Mouse (Mus musculus) G1E (cell line): ENCODE data around the gene Fam193b. TPM values are rescaled to one million over a fixed set of nuclear protein-coding genes. Genes with fewer than 3 reads are reported as not detected.
"Not testable (repeated sequence)": the region's sequence is repeated elsewhere in the genome, so short reads cannot be mapped to it uniquely, and the experiment has no call there.

ENCODE experiments used
- ATAC-seq: 2 replicates; pipeline ENCODE4 v1.8.0; 2016; ENCODE audit warnings: mild to moderate bottlenecking; ENCODE audit not compliant: insufficient number of reproducible peaks, poor library complexity, low FRiP score, severe bottlenecking; ENCODE audit errors: extremely low read depth
- DNase-seq: peaks from one replicate; pipeline ENCODE4 v3.0.0; 2012; ENCODE audit warnings: low spot score
- H3K27me3 ChIP-seq: 2 replicates; pipeline ENCODE4 v1.6.1; 2012; ENCODE audit warnings: mild to moderate bottlenecking, low read length, inconsistent platforms; ENCODE audit not compliant: insufficient read depth
- H3K36me3 ChIP-seq: replicated peaks from 2 replicates; pipeline ENCODE3; 2012; ENCODE audit warnings: mild to moderate bottlenecking, inconsistent platforms
- H3K4me1 ChIP-seq: 2 replicates; pipeline ENCODE4 v1.6.1; 2012; ENCODE audit warnings: low read depth, low read length, inconsistent platforms, mixed read lengths; ENCODE audit not compliant: insufficient read depth
- H3K4me3 ChIP-seq: 2 replicates; pipeline ENCODE4 v1.5.1; 2012; ENCODE audit warnings: low read depth, mild to moderate bottlenecking, inconsistent platforms, low read length, moderate library complexity, mixed read lengths
- H3K9me3 ChIP-seq: replicated peaks from 2 replicates; pipeline ENCODE4 v1.6.1; 2012; ENCODE audit warnings: inconsistent platforms
- CTCF ChIP-seq: IDR thresholded peaks from 2 replicates; pipeline ENCODE4 v1.5.1; 2012; ENCODE audit warnings: low read depth, low read length, inconsistent platforms, mixed read lengths
- GATA1 ChIP-seq: IDR thresholded peaks from 2 replicates; pipeline ENCODE4 v1.6.1; 2012; ENCODE audit warnings: borderline replicate concordance, low read length, inconsistent platforms, mixed read lengths
- GATA2 ChIP-seq: IDR thresholded peaks from 2 replicates; pipeline ENCODE4 v1.6.1; 2012; ENCODE audit warnings: low read depth, low read length, inconsistent platforms, borderline replicate concordance
- POLR2AphosphoS5 ChIP-seq: IDR thresholded peaks from 2 replicates; pipeline ENCODE4 v1.6.1; 2012; ENCODE audit warnings: low read depth, low read length, inconsistent platforms; ENCODE audit not compliant: insufficient replicate concordance
- TAL1 ChIP-seq: conservative IDR thresholded peaks from 2 replicates; pipeline ENCODE4 v1.6.1; 2012; ENCODE audit warnings: low read depth, low read length, inconsistent platforms, mixed read lengths
- polyA plus RNA-seq: library from polyadenylated mRNA; stranded (reverse); fragments of >175 nt; gene quantifications from 2 replicates; pipeline ENCODE4 v1.2.3, GENCODE M21; 2012
- total RNA-seq, 2 experiments: library from RNA; stranded (forward) in 1 of 2; stranded (reverse) in 1 of 2; fragments of 200-1000 nt in 1 of 2; fragments of >200 nt in 1 of 2; fragmentation: Nextera tagmentation in 1 of 2; gene quantifications; 2 replicates each; pipeline ENCODE4 v1.2.3; 2014 to 2017

Fam193b gene
- total and polyA plus RNA-seq, 3 experiments = 23.3 to 65.4 (median 57.3) TPM

GRCm38 (mm10) chr13:55575932-55576331 is 5.0 kb upstream of the Fam193b start:
- Histone ChIP-seq H3K27me3 (no peaks in the 10 kb centered on the region), H3K9me3 (peaks cover 6% of the 10 kb centered on the region), H3K4me1 (peaks cover 7% of the 10 kb centered on the region), H3K36me3 (no peaks in the 10 kb centered on the region), H3K4me3 (no peak overlapping the region)
- ATAC-seq (no peak), DNase-seq (no peak)
- TF ChIP-seq CTCF = no peak
- no peak for TF ChIP-seq GATA2
- TF ChIP-seq POLR2AphosphoS5 = no peak
- no peak for TF ChIP-seq TAL1
- no peak for TF ChIP-seq GATA1

- no peak for DNase-seq
Observed at GRCm38 (mm10) chr13:55574321-55574720, 3.4 kb upstream of the Fam193b start.

DNA sequence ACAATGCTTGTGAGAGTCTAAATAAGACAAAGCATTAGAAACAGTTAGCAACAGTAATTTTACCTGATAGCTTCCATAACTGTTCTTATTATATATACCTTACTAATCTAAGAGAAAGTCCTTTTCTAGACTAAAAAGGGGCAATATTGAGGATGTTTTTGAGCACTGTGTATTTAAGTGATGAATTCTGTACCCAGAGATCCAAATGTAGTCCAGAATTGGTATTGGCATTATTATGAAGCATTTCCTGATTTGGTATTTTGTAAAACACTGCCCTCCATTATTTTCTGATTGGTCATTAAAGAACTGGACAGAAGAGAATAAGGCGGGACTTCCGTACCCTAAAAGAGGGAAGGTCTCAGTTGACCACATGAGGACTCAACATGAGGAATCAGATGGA is 2.5 kb upstream of the Fam193b start, which contains the start of gene Tmed9:
Gene Tmed9 (plus strand): TSS at position 301 of the 400 bp plus-strand sequence.
- ATAC-seq = no peak
- H3K4me3 ChIP-seq = no peak within 1 kb of the TSS
- no peaks in the 10 kb centered on the region for H3K27me3 ChIP-seq
- peaks cover 21% of the 10 kb centered on the region for H3K4me1 ChIP-seq
- peaks cover 11% of the 10 kb centered on the region for H3K36me3 ChIP-seq
- peaks cover 6% of the 10 kb centered on the region for H3K9me3 ChIP-seq
- DNase-seq = no peak
- TF ChIP-seq GATA1 (no peak), POLR2AphosphoS5 (no peak), GATA2 (no peak), CTCF (no peak)

More at GRCm38 (mm10) chr13:55574321-55574720, 3.4 kb upstream of the Fam193b start:
- peaks cover 16% of the 10 kb centered on the region for H3K4me1 ChIP-seq
- no peak for ATAC-seq
- H3K9me3 ChIP-seq = peaks cover 6% of the 10 kb centered on the region
- H3K27me3 ChIP-seq = no peaks in the 10 kb centered on the region
- H3K36me3 ChIP-seq = peaks cover 4% of the 10 kb centered on the region
- no peak overlapping the region for H3K4me3 ChIP-seq
- no peak for TF ChIP-seq TAL1
- TF ChIP-seq GATA1 = no peak

DNA sequence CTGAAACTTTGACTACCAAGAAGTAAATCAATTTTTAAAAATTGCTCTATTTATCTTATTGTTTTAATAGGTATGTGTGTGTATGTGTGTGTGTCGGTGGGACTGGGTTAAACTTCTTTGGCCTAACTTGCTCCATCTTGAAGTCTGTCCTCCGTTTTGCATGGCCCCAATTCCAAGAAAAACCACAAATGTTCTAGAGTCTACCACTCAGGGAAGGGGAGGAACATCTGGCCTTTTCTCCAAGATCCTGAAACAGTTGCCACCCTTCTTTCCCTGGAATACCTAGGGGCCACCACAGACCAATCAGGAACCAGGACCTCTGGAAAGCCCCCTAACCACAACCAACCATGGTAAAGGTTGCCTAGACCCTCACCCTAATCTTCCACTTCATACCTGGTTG is 1.1 kb upstream of the Fam193b start:
- peak; percentile 23 for DNase-seq

DNA sequence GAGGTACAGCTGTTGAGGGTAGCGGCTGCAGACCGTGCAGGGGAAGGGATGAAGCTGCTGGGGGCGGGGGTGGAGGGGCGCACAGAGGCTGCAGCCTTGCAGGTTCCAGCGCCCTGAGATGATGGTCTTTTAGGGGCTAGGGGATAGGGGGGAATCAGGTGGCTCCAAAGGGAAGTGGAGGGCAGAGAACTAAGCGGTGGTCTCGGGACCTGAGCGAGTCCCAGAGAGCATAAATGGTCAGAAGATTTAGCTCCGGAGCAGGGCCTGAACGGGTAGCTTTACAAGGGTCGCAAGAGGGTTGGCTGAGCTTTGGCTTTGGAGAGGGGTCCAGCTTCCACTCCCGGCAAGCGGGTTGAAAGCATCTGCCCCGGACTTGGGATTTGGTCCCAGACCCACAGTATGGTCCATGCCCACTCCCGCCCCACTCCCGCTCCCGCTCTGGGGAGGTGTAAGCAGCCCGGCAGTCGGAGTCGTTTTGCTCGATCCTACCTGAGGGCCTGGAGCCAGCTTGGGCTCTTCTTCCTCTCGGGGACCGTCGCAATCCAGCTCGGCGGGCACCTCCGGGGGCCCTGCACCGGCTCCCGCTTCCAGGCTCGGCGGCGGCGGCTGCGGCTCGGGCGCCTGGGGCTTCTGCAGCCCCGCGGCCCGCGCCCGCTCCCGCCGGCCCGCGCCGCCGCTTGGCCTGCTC is 490 bp downstream of the Fam193b start:
- DNase-seq = peak; percentile 57
- ATAC-seq = peak; percentile 47; the same call in 1 of the 2 replicates

More for the DNA sequence above, 1.1 kb upstream of the Fam193b start:
- peaks cover 25% of the 10 kb centered on the region for H3K4me1 ChIP-seq
- H3K4me3 ChIP-seq = peak overlapping the region; percentile 54; the same call in 1 of the 2 replicates
- TF ChIP-seq TAL1 (no peak), CTCF (no peak), POLR2AphosphoS5 (no peak)
- H3K9me3 ChIP-seq = peaks cover 3% of the 10 kb centered on the region; the same call in 1 of the 2 replicates
- peaks cover 24% of the 10 kb centered on the region for H3K36me3 ChIP-seq
- H3K27me3 ChIP-seq = no peaks in the 10 kb centered on the region
- ATAC-seq = no peak

GRCm38 (mm10) chr13:55569726-55570285 is 1.1 kb downstream of the Fam193b start:
- DNase-seq (no peak), ATAC-seq (no peak)
- H3K27me3 ChIP-seq = no peaks in the 10 kb centered on the region
- peaks cover 45% of the 10 kb centered on the region for H3K36me3 ChIP-seq
- no peak for TF ChIP-seq POLR2AphosphoS5
- TF ChIP-seq GATA1 = no peak
- no peak for TF ChIP-seq GATA2
- no peak for TF ChIP-seq CTCF
- no peak for TF ChIP-seq TAL1
- peaks cover 27% of the 10 kb centered on the region for H3K4me1 ChIP-seq
- peaks cover 3% of the 10 kb centered on the region; the same call in 1 of the 2 replicates for H3K9me3 ChIP-seq
- H3K4me3 ChIP-seq = peak overlapping the region; percentile 93

More for the DNA sequence above, 490 bp downstream of the Fam193b start:
- Histone ChIP-seq H3K9me3 (peaks cover 3% of the 10 kb centered on the region; the same call in 1 of the 2 replicates), H3K36me3 (peaks cover 38% of the 10 kb centered on the region), H3K4me1 (peaks cover 27% of the 10 kb centered on the region), H3K27me3 (no peaks in the 10 kb centered on the region), H3K4me3 (peak overlapping the region; percentile 93)
- TF ChIP-seq GATA2 (no peak), POLR2AphosphoS5 (no peak), GATA1 (no peak), TAL1 (no peak), CTCF (no peak)

GRCm38 (mm10) chr13:55568524-55568923 is 2.4 kb downstream of the Fam193b start:
- H3K27me3 ChIP-seq, DNase-seq, H3K9me3 ChIP-seq, H3K4me3 ChIP-seq, ATAC-seq: not testable (repeated sequence)
- Histone ChIP-seq H3K36me3 (peaks cover 57% of the 10 kb centered on the region), H3K4me1 (peaks cover 27% of the 10 kb centered on the region)
